Mouse (Mus musculus) skeletal muscle tissue, postnatal 0 days (tissue): ENCODE results near the gene Peg10. TPM values are rescaled to one million over a fixed set of nuclear protein-coding genes. Genes with fewer than 3 reads are reported as not detected.

Source experiments
- polyA plus RNA-seq: library from polyadenylated mRNA; unstranded; fragments of >200 nt; fragmentation: Nextera tagmentation; extraction: Ambion mirVana; gene quantifications from 2 replicates; pipeline ENCODE4 v1.2.1, GENCODE M21; 2015

Gene Peg10
- polyA plus RNA-seq: 7.4 and 10.8 TPM in 2 replicates

DNA sequence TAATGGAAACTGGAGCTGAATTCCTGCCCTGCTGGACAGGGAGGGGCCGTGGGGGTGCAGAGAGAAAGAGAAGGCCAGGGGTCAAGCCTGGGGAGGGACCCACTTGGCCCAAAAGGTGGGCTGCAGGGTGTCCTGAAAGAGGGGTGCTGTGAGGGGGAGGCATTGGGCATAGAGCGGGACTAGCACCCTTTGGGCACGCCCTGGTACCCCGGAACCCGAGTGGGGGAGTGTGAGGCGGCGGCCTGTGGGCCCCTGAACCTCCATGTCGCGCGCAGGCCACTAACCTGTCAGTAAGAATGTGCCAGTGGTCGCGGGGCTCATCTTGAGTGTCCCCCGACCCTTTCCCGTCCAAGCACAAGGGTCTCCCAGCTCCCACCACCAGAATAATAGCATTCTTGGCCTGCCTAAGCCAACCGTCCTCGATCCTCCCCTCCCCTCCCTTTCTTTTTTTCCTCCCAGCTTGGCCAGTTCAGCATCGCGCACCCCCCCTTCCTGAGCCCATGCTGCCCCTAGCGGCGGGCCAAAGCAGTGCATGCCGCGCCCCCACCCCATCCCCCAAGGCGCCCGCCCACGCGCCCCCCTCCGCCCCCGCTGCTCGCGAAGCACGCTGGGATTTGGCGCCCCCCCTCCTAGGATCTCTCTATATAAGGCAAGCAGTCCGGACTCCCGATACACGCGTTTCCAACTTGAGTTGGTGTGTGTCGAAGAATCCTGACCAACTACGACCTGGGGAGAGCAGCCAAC, at the start of gene Peg10, which contains the start of gene Sgce:
TSS of gene Peg10 (plus strand) at position 611 of the 744 bp plus-strand sequence.
TSS of gene Sgce (minus strand) at position 512 of the 744 bp plus-strand sequence.

Other genes with a start within 250 kb of the Peg10 start
- 887 and 1,192 TPM in 2 replicates for gene Col1a2, start 242.5 kb upstream of the Peg10 start, polyA plus RNA-seq
- 32.7 and 35.8 TPM in 2 replicates for gene Casd1, start 146.5 kb upstream of the Peg10 start, polyA plus RNA-seq
- 67.5 and 68.9 TPM in 2 replicates for gene Sgce, start 99 bp upstream of the Peg10 start, polyA plus RNA-seq
- gene Ppp1r9a, start 155.6 kb downstream of the Peg10 start, polyA plus RNA-seq: 17.0 and 21.2 TPM in 2 replicates